Mouse (Mus musculus) frontal cortex, postnatal 25 days (tissue): ENCODE measurements at regions not wholly inside any gene's neighbourhood (a gene's known extent, or its start where the extent isn't known, plus 50 kb on each side); places are given as distances from the start of the nearest gene placed in this dataset.
"Not testable (repeated sequence)": the region's sequence is repeated elsewhere in the genome, so short reads cannot be mapped to it uniquely, and the experiment has no call there.

Source experiments
- DNase-seq, 2 experiments: peaks; one replicate each; pipeline ENCODE4 v3.0.0; 2022; ENCODE audit warnings: low spot score in 2 of 2

DNA sequence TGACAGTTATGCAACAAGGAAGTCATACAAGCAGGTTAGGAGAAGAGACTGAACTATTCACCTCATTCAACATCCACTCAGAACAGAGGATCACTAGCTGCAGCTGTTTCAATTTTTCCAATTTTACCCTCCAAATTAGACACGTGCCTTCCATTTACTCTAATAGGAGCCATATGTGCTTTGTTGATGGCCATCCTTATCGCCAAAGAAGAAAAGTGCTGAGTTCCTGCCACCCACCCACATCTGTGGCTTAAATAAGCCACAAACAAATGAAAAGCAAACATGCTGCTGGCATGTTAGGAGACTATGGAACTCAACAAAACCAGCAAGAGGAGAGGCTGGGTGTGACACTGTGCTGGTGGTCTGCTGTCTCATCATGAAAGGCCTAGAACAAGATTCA, 1786.1 kb downstream of the 9330182O14Rik start:
- no peak for DNase-seq

GRCm38 (mm10) chr15:41936697-41937096, 1802.5 kb downstream of the 9330182O14Rik start:
- no peak for DNase-seq

DNA sequence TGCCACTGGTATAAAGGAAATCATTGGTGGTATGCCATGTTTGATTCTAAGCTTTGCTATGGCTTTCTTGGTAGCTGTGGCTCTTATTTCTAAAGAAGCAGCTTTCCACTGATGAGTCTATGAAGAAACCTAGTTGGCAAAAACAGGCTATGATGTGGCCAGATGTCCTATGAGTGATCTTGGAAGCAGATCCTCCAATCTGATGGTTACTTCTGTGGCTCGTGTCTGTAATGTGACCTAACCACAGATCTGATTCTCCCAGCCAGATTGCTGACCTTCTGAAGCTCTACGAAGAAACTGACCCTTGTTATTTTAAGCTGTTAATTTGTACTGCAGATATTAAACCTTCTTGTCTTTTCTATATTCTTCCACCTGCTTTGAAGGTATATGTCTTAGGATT, 1811.1 kb downstream of the 9330182O14Rik start:
- DNase-seq = no peak

- no peak for DNase-seq
Measured at GRCm38 (mm10) chr15:41947888-41948287, 1813.7 kb downstream of the 9330182O14Rik start.

DNA sequence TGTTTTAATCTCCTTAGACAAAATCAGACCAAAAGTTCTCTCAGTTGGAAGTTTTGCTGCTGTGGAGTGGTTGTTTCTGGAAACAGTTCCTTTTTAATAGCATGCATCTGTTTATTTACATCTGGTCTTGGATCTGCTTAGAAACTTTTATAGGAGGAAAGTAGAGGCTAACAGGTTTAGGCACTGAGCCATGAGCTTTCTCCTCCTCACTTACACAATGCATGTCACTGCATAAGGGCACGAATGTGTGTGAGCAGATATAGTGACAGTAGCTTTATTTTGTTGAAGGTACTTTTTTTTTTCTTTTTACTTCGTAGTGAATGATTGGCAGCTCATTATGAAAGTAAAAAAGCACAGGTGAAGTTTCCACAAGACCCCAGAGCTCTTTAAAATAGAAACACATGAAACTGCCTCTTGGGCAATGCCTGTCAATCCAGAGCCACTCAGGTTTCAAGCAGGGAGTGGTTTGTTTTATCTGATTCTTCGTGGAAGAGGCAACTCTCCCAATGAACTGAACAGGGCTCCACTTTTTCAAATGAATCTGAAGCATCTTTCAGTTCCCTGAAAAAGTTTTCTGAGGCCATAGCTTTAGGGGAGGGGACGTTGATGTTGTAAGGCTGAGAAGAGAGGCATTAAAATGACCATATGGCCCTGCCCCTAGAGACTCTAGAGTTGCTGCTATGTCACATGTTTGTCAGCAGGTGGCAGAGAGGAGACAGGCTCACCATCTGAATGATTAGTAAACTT, 1814.4 kb downstream of the 9330182O14Rik start:
- DNase-seq = no peak

DNA sequence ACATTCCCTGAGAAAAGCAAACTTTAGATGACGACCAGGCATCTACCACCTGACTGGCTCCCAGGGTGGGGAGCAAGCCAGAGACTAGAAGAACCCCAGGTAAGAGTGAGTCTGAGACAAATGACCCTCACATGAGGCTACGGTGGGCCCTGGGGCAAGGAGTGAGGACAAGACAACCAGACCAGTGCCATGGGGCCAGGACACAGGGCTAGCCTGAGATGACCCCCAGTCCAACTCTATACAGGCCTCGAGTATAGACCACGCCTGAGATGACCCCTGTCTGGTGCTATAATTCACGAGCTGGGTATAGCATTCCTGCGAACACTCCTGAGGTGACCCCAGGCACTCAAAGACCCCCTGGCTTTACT, 1814.9 kb downstream of the 9330182O14Rik start:
- DNase-seq = no peak

- no peak for DNase-seq
Measured at GRCm38 (mm10) chr15:41951276-41951675, 1817.1 kb downstream of the 9330182O14Rik start.

DNA sequence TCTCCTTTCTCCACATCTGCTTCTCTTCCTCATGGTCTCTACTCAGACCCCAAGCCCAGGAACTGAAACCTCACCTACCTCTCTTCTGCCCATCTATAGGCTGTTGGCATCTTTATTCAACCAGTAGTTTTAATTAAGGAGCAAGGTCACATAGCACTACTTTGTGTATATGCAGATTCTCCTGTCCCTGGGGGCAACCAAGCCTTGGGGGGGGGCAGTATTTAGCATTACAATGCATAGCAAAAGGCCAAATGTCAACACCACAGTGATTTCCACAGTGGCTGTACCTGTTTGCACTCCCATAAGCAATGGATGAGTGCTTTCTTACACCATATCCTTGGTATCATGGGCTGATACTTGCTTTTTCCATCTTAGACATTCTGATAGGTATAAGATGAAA, 1826.4 kb downstream of the 9330182O14Rik start:
- DNase-seq = no peak

GRCm38 (mm10) chr15:41970877-41971276, 1836.7 kb downstream of the 9330182O14Rik start:
- no peak for DNase-seq

GRCm38 (mm10) chr15:41973263-41973662, 1839.1 kb downstream of the 9330182O14Rik start:
- DNase-seq = peak; percentile 91 to 92

- DNase-seq = no peak
Measured at GRCm38 (mm10) chr15:41977196-41977595, 1843.0 kb downstream of the 9330182O14Rik start.

GRCm38 (mm10) chr15:41977649-41978231, 1843.6 kb downstream of the 9330182O14Rik start:
- no peak for DNase-seq

- no peak for DNase-seq
Measured at GRCm38 (mm10) chr15:41983261-41983660, 1849.1 kb downstream of the 9330182O14Rik start.

GRCm38 (mm10) chr15:41984267-41984666, 1850.1 kb downstream of the 9330182O14Rik start:
- DNase-seq = no peak

DNA sequence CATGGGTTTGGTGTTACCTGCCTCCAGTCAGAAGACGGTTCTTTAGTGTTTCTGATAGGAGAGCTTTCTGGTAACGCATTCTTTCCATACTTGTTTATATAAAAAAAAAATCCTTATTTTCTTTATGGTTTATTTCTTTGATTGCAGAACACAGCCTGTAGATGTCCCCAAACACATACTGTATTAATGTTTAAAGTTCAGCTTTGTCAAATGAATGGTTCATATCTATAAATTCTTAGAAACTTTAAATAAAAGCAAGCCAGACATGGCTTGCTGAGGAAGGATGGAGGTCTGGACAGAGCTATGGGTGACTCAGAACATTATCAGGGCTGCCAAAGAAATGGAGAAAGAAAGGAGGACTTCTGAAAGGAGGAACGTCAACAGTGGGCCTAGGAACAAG, 1852.1 kb downstream of the 9330182O14Rik start:
- no peak for DNase-seq

DNA sequence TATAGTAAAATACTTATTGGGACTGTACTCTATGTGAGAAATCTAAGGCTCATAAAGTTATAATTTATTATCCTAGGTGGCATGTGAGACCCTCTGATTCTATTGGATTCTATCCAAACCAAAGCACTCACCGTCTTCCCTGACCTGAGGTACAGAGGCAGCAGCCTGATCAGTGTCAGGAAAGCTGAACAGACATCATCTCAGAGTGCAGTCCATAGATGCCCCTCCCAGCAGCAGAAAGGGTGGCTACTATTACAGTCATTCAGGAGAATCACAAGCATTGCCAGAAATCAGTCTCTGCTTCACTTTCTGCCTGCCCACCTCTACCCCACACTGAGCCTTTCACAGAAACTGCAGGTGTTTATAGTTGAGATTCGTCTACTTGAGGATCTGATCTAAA, 1854.9 kb downstream of the 9330182O14Rik start:
- no peak for DNase-seq

DNA sequence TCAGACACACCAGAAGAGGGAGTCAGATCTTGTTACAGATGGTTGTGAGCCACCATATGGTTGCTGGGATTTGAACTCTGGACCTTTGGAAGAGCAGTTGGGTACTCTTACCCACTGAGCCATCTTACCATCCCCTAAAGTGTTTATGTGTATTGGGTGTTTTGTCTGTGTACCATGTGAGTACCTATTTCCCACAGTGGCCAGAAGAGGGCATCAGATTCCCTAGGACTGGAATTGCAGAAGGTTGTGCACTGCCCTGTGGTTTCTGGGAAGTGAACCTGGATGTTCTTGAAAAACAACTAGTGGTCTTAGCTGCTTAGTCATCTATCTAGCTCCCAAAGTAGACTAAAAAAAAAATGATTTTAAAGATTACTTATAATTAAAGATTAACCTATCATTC, 1857.7 kb downstream of the 9330182O14Rik start:
- DNase-seq = no peak

GRCm38 (mm10) chr15:42032286-42032685, 1898.1 kb downstream of the 9330182O14Rik start:
- not testable (repeated sequence) for DNase-seq

DNA sequence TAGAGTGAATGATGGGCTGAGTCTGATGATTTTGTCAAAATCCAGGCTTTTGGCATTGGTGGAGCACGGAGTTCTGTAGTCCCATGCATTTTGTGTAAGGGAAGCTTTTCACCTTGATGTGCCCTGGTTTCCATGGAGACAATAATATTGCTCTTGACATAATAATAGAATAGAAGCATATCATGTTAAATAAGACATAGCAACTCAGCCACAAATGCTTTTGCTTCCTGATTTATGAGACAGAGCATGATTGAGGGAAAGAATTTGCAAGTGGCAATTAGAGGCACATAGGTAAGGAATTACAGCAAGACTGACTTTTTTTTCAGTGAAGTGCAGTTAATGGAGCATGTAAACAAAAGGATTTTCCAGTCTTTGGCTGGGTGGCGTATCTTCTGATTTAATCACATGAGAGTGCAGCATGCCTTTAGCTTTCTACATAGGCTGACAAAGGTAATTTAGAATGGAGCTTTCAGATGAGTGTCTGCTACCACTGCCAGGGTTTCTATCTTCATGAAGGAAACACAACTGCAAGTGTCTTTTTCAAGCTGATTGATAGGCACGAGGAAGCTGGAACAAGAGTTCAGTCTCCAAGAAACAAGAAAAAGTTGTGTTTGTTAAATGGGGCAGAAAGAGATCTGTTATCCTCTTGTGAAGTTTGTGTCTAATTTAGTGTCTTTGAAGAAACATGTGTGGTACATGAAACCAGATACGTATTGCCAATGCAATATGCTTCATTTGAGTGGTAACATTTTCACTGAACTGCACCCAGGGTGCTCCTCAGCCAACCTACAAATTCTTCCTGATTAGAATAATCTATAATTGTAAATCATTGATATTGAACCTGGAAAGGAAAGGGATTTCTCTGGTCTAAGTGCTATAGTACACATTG, 1913.2 kb downstream of the 9330182O14Rik start:
- no peak for DNase-seq

DNA sequence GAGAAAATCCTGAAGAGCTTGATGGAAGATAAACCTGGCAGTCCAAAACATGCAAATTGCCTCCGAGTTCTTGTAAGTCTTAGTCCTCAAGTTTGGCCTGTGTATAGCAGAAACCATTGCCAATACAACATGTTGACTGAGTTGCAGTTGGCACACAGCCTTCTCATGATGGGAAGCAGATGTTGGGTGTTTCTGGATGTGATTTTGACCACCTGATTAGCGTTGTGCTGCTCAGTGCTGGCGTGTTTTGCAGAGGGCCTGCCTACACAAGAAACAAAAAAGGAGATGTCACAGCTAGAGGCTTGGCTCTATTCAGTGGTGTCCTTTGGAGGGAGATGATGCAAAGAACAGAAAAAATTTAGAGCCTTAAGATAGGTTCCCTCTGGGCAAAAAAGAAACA, 1922.6 kb downstream of the 9330182O14Rik start:
- no peak for DNase-seq

- no peak for DNase-seq
Measured at GRCm38 (mm10) chr15:42068207-42068831, 1934.2 kb downstream of the 9330182O14Rik start.

GRCm38 (mm10) chr15:42069072-42069471, 1934.9 kb downstream of the 9330182O14Rik start:
- no peak for DNase-seq
